Mouse (Mus musculus): Measurements from ENCODE around the gene 2410137M14Rik.
"Not testable (repeated sequence)": the region's sequence is repeated elsewhere in the genome, so short reads cannot be mapped to it uniquely, and the experiment has no call there.

The 2410137M14Rik gene

DNA sequence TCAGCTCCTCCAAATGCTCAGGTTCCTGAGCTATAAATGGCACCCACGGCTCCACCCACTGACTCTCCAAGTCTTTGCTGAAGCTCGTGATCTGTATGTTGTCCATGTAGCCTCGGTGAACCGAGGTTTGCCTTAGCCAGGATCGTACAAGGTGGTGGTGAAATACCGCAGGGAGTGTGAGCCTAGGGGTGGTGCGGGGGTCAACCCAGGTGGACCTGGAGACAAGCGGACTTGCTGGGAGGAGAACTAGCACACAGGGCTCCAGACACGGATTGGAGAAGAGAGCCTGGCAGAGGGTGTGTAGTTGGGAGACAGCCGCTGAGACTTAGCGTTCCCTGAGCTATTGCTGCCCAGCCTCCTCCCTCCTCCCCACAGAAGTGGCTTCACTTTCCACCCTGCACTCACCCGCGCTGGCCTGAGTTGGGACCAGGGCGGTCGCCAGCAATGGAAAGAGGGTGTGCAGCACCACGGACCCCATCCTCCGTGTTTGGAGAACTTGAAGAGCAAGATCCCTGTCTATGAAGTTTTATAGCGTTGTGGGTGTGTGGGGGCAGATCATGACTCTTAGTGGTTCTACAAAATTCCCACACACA lies at the start of gene 2410137M14Rik:
2410137M14Rik (minus strand) TSS at position 17 of the 593 bp plus-strand sequence.
- DNase-seq = no peak

DNA sequence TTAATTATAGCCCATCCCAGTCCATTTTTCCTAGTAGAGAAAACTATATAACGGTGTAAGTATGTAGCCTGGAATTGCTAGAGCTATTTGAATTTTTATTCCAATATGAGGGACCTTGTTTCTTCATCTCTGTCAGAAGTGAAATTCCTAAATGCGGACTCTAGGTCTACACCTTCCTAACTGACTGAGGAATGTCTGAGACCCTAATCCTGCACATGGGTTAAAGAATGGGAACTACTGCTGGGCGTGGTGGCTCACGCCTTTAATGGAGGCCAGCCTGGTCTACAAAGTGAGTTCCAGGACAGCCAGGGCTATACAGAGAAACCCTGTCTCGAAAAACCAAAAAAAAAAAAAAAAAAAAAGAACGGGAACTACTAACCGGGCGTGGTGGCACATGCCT lies 48.1 kb upstream of the 2410137M14Rik start:
- DNase-seq = no peak

DNA sequence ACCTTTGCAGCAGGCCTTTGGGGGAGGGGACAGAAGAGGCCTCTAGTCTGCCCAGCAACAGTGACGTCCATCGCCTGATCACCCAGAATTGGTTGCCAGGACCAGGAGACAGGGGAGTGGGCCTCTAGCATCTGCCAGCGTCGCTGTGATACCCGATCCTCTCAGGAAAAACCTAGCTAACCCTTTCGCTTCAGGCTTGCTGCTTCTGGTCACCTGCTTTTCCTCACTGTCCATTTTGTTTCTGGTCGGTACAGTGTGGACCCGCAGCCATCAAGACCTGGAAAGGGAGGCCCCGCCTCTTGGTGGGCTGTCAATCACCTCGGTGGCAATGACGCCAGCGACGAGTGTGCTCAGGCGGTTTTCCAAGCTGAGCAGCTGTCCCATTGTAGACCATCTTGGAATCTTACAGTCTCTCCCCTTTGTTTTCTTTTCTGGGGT lies 47.7 kb upstream of the 2410137M14Rik start:
- peak; percentile 72 to 78 for DNase-seq

DNA sequence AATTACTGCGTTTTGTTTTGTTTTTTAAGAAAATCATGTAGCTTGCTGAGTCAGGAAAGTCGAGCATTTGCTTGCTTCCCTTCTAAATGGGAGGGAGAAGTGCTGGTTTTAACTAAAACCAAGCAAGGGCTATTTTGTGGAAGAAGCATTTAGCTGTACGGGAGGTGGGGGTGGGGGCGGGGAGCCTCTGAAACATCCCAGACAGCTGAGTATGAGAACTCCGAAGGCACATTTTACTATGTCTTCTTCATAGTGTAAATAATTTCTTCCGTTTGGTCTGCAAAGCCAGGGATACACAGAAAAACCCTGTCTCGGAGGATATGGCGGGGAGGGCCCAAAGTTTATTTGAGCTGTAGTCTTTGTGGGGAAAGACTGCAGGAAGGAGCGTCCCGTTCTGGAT lies 47.2 kb upstream of the 2410137M14Rik start:
- DNase-seq = no peak

DNA sequence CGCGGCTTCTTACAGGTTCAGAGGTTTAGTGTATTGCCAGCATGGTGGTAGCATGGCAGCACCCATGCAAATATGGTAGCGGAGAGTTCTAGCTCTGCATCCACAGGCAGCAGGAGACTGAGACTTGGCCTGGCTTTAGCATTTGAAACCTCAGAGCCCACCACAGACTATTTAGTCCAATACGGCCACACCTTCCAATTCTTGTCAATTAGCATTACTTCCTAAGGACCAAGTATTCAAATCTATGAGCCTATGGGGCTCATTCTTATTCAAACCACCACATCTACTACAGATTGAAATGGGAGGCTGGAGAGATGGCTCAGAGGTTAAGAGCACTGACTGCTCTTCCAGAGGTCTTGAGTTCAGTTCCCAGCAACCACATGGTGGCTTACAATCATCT lies 46.4 kb upstream of the 2410137M14Rik start:
- DNase-seq = no peak

DNA sequence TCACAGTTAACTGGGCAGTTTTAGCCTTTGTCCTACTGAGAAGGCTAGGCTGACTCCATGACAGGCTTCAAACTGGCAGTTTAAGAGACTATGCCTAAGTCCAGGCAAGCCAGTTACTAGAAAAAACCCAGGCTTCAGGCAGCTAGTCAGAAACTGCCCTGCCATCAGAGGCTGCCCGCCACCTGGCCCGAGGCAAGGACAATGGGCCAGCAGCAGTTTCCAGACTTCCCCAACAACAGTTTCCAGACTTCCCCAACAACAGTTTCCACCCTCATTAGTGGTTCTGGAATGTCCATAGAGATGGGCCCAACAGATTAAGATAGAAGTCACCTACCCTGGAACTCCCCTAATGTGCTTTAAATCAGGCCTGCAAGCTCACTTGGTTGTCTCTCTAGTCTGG lies 45.4 kb upstream of the 2410137M14Rik start:
- DNase-seq = no peak

DNA sequence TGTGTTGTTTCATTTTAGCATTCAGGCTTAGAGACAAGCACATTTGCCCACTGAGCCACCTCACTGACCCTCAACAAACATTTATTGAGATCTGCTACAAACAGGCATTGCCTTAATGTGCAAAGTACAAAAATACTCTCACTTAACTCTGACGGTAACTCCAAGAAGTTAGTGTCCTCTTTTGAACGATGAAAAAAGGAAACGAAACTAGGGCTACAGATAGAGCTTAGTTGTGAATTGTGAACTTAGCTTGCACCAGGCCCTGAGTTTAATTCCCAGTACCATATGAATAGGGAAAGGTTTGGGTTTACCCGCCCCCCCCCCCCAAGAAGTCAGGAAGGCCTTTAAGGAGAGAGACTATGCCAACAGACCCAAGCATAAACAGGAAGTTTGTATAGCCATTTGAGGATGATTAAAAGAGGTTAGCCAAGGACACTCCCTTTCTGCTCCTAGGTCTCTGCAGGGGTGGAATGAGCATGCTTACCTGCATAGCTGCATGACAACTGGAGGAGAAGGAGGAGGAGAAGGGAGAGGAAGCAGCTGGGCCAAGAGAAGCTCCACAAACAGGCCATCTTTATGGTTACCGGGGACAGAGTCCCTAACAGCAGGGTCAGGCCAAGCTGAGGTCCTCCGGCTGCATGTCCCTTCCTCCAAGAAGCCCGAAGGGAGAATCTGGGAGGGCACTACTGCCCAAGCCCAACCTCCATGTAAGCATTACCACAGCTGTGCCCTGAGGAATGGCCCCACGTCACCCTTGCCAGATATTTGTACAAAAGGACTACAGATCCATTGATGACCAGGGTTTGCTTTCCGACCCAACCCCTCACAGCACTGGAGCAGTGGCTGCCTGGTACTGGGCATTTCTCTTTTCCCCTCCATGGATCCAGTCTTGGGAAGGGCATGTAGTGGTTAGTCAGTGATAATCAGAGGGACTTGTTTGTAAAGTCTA lies 41.9 kb upstream of the 2410137M14Rik start, which contains the start of gene Mog:
Mog (minus strand) TSS at position 771 of the 949 bp plus-strand sequence.
- no peak for DNase-seq

DNA sequence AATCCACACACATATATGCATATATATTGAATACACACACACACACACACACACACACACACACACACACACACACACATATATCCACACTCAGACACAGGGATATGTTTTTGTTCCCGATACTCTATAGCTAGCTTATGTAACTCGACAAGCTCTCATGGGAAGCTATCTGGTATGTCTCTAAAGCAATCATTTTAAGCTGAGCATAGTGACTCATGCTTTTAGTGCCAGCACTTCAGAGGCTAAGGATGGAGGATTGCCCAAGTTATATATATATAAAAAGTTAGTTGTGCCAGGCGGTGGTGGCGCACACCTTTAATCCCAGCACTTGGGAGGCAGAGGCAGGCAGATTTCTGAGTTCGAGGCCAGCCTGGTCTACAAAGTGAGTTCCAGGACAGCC lies 38.2 kb upstream of the 2410137M14Rik start:
- not testable (repeated sequence) for DNase-seq

DNA sequence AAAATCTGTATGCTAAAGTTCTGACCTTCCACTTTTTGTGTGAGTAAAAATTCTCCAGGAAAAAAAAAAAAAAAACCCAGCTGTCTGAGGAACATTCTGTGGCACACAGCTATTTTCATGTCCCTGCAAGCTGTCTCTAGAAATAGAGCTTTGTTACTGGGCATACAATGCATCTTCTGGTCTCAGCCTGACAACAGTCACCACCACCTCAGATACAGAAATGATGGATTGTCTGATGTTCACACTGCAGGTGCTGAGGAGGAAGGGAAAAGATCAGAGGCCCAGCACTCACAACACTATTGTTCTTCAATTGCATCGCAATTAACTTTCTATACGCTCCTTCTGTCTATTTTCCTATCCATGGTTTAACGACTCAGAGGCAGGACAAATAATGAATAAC lies 37.3 kb upstream of the 2410137M14Rik start:
- DNase-seq = no peak

DNA sequence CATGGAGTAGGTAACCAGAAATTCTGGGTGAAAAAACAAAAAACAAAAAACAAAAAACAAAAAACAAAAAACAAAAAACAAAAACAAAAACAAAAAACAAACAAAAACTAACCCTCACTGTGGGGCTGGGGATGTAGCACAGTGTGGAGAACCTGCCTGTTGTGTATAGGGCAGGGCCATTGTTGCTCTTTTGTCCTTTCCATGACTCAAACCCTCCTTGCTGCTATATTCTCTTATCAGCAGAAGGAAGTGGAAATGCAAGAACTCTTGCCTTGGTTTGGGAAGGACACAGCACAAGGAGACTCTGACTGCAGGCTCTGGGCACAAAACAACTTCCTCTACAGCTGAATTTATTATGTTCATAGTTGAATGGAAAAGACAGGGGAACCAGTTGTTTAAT lies 35.3 kb upstream of the 2410137M14Rik start:
- DNase-seq = no peak

DNA sequence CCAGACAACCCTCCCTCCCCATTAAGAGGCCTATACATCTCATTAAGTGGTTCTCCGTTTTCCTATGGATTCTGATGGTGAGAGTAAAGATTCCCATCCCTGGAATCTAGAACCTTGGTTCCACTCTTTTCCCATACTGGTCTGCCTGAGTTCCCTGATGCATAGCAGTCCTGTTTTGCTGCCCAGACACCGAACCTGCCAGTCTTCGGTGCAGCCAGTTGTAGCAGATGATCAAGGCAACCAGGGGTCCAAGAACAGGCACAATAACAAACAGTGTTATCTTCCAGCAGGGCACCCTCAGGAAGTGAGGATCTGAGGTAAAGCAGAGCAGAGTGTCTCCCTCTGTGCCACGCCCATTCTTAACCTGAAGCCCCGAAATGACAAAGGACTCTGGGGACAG lies 31.1 kb upstream of the 2410137M14Rik start:
- DNase-seq = no peak

DNA sequence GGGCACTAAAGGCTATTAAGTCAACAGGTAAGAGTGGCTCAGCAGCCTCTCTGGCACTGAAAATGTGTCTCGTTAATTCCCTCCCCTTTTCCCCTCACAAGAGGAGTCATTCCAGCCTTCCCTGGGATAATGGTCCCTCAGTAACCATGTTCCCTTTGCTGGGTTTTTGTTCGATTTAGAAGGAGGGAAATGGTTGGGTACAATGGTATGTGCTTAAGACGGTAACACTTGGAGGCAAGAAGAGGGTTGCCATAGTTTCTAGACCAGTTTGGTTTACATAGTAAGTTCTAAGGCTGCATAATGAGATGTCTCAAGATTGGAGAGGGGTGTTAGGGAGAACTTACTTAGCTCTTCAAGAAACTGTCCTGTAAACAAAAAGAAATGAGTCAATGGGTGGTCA lies 30.7 kb upstream of the 2410137M14Rik start:
- no peak for DNase-seq

DNA sequence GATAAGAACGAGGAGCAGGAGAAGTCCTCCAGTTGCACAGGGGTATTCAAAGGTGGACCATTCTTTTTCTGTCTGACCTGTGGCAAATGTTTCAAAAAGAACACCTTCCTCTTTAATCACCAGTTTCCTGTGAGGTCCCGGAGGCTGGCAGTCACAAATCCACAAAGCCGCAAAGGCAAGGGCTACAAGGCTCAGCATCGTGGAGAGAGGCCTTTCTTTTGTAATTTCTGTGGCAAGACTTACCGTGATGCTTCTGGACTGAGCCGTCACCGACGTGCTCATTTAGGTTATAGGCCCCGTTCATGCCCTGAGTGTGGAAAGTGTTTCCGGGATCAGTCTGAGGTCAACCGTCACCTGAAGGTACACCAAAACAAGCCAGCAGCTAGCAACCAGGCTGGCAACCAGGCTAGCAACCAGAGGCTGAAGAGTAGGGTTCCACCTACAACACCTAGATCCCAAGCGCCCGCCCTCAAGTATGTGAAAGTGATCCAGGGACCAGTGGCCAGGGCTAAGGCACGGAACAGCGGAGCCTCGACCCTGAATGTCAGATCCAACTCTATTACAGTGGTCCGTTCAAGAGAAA lies 28.5 kb upstream of the 2410137M14Rik start:
- no peak for DNase-seq

DNA sequence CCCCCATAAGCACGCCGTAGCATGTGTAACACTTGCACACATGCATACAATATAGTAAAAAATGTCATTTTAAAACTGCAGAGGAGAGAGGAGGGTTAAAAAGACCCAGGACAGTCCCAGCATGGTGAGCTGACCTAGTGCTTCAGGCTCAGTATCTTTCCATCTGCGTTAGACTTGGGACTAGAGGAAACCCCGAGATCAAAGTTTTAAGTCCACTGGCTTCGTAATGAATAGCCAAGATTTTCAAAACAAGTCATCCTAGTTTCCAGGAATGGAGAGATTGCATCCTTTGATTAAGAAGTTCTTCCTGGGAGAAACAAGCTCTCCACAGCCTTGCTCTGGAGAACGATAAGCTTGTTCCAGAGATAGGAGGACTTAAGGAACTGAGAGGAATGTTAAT lies 27.1 kb upstream of the 2410137M14Rik start:
- no peak for DNase-seq

DNA sequence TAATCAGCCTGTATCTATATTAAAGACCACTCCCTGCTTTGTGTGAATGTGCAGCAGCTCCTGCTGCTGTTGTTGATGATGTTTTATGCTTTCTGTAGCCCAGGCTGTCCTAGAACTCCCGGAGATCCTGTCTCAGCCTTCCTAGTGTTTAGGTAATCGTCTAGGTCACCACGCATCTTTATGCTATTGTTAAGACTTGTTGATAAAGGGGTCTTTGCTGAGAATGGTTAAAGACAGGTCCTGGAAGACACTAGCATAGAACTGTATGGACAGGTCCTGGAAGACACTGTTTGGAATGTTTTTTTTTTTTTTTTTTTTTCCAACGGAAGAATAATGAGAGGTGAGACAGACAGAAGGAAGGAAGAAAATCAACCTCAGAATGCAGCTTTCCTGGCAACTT lies 22.3 kb upstream of the 2410137M14Rik start:
- DNase-seq = no peak

DNA sequence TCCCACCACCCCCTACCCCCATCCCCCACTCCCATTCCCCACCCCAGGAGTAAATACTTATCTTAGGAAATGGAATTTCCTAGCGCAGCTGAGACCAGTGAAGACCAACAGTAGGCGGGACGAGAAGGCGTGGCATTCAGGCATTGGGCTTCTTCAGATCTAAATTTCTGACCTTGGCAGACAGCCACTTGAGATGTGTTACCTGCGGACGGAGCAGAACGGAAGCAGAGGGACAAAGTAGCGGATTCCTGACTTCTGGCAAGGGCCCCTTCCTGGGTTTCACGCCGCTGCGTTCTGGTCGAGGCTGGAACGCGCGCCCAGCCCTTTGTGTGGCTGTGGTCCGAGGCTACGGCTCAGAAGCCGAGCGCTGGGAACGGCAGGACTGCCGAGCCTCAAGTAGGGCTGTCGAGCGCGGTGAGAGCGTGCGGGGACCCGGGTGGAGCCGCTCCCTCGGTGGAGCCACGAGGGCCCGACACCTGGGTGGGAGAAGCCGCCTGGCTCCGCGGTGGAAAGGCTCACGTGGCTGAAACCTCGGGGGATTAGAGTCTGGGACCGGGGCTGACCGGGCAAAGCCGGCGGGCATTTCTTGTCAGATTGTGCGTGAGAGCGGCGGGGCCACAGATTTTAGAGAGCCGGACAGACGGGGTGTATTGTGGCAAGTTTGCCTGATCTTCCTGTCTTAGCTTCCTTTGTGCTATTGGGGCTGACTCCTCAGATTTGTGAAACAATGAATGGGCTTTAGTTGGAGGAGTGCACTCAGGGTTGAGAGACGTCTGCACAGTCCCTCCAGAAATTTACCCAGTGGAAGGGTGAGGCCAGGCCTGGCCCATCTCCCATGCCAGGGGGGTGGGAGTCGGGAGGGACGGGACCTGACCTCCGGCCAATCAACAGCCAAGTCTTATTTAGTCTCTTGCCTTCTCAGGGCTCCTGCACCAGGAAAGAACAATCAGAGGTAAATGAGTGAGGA lies 21.6 kb upstream of the 2410137M14Rik start:
- DNase-seq = no peak

DNA sequence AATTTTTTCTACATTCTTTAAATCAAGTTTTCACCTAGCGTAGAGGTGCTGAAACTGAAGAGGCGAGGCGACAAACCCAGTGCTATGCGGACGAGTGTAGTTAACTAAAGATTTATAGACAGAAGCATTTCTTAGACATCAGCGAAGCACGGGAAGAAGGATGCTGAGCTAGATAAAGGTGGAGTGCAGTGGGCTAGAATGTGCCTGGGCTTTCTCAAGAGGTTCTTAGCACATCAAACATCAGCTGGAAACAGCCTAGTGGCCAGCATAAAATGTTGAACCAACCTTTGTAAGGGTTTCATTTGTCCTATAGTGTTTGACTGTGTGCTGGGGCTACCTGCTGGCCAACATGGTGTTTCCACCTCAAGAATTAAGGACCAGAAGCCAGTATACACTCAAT lies 19.8 kb upstream of the 2410137M14Rik start, which contains the start of gene Zfp57:
Zfp57 (plus strand) TSS at position 301 of the 400 bp plus-strand sequence.
- no peak for DNase-seq

DNA sequence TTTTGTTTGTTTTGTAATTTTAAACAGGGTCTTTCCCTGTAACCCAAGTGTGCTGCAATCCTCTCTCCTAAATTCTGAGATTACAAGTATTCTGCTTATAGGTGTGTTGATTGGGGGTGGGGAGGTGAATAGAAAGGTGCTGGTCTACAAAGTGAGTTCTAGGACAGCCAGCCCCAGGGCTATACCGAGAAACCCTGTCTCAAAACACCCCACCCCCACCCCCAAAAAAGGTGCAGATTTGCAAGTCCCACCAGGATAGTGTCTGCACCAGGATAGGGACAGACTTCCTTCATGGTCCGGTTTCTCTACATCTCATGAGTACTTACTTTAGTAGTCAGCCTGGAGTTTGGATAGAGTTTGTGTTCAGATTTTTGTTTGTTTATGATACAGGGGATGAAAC lies 17.4 kb upstream of the 2410137M14Rik start:
- no peak for DNase-seq

DNA sequence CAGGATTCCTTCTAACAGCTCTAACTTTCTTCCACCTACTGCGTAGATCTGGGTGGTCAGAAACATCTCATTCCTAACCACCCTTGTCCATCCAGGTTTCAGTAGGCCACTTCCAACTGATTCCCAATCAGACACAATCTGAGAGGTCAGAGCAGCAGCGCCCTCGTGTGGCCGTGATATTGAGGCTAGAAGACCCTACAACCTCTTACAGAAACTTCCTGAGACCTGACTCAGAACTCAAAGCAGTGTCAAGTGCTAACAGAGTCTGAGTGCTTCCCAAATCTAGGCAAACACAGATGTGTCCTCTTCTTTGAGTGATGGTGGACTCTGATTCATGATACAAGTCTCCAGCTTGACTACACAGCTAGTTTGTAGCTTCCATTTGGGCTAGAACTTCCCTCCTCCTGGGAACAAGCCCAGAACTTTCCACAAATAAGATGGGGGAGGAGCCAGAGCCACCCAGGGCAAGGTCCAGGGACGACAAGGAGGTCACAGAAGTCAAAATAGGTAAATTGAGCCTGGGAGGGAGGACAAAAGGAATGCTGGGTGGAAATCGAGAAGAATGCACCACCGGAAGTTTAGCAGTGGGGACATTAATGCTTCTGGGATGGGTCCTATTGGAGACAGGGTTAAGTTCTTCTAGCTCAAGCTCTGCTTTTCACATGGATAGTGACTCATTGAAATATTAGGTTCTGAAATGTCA lies 16.1 kb upstream of the 2410137M14Rik start:
- DNase-seq = peak; percentile 65 to 70

DNA sequence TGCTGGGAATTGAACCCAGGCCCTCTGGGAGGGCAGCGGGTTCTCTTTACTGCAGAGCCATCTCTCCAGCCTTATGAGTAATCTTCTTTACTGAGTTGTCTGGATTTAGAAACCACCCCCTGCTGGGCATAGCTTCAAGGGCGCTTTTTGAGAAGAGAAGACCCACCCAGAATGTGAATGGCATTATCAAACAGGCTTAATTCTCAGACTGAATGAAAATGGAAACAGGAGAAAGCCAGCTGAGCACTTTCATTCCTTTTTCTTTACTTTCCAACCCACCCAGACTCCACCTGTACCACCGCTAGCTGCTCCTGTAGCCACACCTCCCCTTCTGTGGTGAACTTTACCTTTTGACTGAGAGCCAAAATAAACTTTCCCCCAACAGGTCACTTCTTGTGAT lies 14.4 kb upstream of the 2410137M14Rik start:
- DNase-seq = no peak

DNA sequence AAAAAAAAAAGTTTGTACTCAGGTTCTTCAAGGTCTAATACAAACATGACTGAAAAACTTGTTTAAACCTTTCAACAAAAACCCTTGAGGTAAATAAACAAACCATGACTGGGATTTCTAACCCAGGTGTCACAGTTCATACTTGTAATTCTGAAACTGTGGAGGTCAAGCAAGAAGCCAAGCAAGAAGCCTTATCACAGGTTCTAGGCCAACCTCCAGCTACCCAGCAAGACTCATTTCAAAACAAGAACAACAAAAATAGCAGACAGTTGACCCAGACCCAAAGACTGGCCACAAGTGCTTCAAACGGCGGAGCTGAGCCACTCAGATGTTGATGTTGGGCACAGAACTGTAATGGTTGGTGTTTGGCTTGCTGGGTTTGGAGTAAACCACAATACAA lies 13.5 kb upstream of the 2410137M14Rik start:
- no peak for DNase-seq

Data from thymus, postnatal 36 days (tissue).